ENCODE assay signal across 9 mouse cellular contexts in the genomic region with DNA sequence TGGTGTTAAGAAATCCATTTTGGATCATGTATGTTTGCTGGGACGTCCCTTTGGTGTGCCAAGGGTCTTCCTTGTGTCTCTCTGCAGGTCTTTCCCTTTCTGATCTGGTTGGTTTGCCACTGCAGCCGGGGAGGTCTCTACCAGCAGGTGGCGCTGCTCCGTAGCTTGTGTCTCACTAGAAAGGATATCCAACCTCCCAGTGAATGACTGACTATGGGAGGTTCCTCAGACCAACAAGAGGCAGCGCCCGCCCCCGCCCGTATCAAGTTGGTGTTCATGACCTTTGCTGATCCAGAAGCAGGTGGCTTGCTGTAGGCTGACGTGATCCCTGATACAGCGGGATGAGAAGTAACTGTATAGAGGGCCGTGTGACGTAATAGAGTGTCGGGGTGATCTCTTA. TPM values are rescaled to one million over a fixed set of nuclear protein-coding genes. Genes with fewer than 3 reads are reported as not detected.
DNase-seq lines count a peak whose midpoint lies in the region; ATAC-seq and TF ChIP-seq lines count a peak whose summit lies in the region.
"Had no signal": no experiment of that assay in that cellular context is flagged by ENCODE, and none has a peak within 500 bp of the region (broad histone marks: within the 10 kb centered on the region; RNA-seq: fewer than 3 reads in every experiment).

No protein-coding gene starts in this region.

- peak; percentile 56 for TF ChIP-seq RAD21 in MEL (IDR thresholded peaks at IDR 0.05; ENCODE audit: low read depth, low read length)

- H3K27ac ChIP-seq in MEL (ENCODE audit: control insufficient read depth, low read depth, low read length), result no peak overlapping the region
- no peak overlapping the region for H3K27ac ChIP-seq in forebrain, embryonic 12.5 days

- no peak overlapping the region for H3K9ac ChIP-seq in MEL (ENCODE audit: control insufficient read depth, low read depth, low read length, poor library complexity, severe bottlenecking)
- no peak overlapping the region for H3K9ac ChIP-seq in forebrain, embryonic 12.5 days

- WGBS in forebrain, embryonic 12.5 days, result 22% methylated on average over 13 of the region's 13 CpGs

- no peak for TF ChIP-seq POLR2A in MEL (IDR thresholded peaks at IDR 0.05; ENCODE audit: control insufficient read depth in 1 of 2, insufficient read depth in 1 of 2, low read depth in 1 of 2, low read length in 2 of 2, poor library complexity in 1 of 2)

- H3K9me3 ChIP-seq in MEL (replicated peaks; ENCODE audit: insufficient read depth, low read length), result no peaks in the 10 kb centered on the region
- 0 out of 2 replicates have a peak, but pooled peaks cover 2% of the 10 kb centered on the region for H3K9me3 ChIP-seq in forebrain, embryonic 12.5 days

- peak overlapping the region; percentile 26; the same call in 1 of the 2 replicates for H3K4me2 ChIP-seq in forebrain, embryonic 12.5 days

- no peaks in the 10 kb centered on the region for H3K27me3 ChIP-seq in MEL (ENCODE audit: control insufficient read depth in 1 of 2, insufficient read depth in 2 of 2, low read length in 2 of 2)
- H3K27me3 ChIP-seq in forebrain, embryonic 12.5 days, result no peaks in the 10 kb centered on the region

- H3K79me2 ChIP-seq in MEL (ENCODE audit: control insufficient read depth, insufficient read depth, low read length, poor library complexity), result no peaks in the 10 kb centered on the region

- no peaks in the 10 kb centered on the region for H3K36me3 ChIP-seq in MEL (ENCODE audit: control insufficient read depth in 1 of 2, insufficient read depth in 2 of 2, low read length in 2 of 2)
- H3K36me3 ChIP-seq in forebrain, embryonic 12.5 days (replicated peaks), result no peaks in the 10 kb centered on the region

- TF ChIP-seq EP300 in MEL (IDR thresholded peaks at IDR 0.05; ENCODE audit: low read depth in 1 of 2, low read length in 2 of 2), result no peak

- no peaks in the 10 kb centered on the region for H3K4me1 ChIP-seq in MEL (ENCODE audit: control insufficient read depth in 1 of 2, insufficient read depth in 2 of 2, low read length in 2 of 2)
- H3K4me1 ChIP-seq in forebrain, embryonic 12.5 days, result peaks cover 2% of the 10 kb centered on the region; the same call in 1 of the 2 replicates

- DNase-seq in MEL (ENCODE audit: low read depth, low spot score), result peak; percentile 51
- peak; percentile 59 for DNase-seq in c-Kit-positive CD71-negative TER-119-negative erythroid progenitor cells, embryonic 14.5 days (ENCODE audit: low read depth)
- DNase-seq in layer of hippocampus, adult 8-10 months (ENCODE audit: low spot score in 2 of 2), result peak; percentile 48 to 84
- peak; percentile 77 for DNase-seq in lung, postnatal 10 days
- peak; percentile 70 for DNase-seq in right cerebral cortex, adult 18-20 months
- peak; percentile 49 to 62 for DNase-seq in urinary bladder, postnatal 36 days (ENCODE audit: low spot score in 2 of 2)

- peak; percentile 58; the same call in 1 of the 2 replicates for ATAC-seq in forebrain, embryonic 12.5 days (ENCODE audit: low FRiP score)
- ATAC-seq in hematopoietic stem cell, adult 5-6 weeks (replicated peaks in 1 of 2; ENCODE audit: insufficient read depth in 1 of 2, low FRiP score in 2 of 2, low TSS enrichment in 1 of 2, low read depth in 1 of 2, poor library complexity in 2 of 2, severe bottlenecking in 2 of 2), result peak; percentile 74 to 81

- no peak overlapping the region for H3K4me3 ChIP-seq in MEL (ENCODE audit: control insufficient read depth in 1 of 2, insufficient read depth in 1 of 2, low read depth in 2 of 2, low read length in 2 of 2)
- no peak overlapping the region for H3K4me3 ChIP-seq in forebrain, embryonic 12.5 days (replicated peaks)

- TF ChIP-seq CTCF in MEL (IDR thresholded peaks at IDR 0.05 in 2 of 3, conservative IDR thresholded peaks at IDR 0.05 in 1 of 3; ENCODE audit: control insufficient read depth in 1 of 3, insufficient read depth in 1 of 3, low read depth in 2 of 3, low read length in 3 of 3, poor library complexity in 1 of 3, severe bottlenecking in 1 of 3), result peak; percentile 47 to 87 (median 71)

TF ChIP-seq in MEL, 35 proteins besides CTCF, POLR2A, EP300 and RAD21:
- no peak for TF ChIP-seq RCOR1 (IDR thresholded peaks at IDR 0.05; ENCODE audit: low read depth, low read length)
- TF ChIP-seq ZKSCAN1 (IDR thresholded peaks at IDR 0.05; ENCODE audit: low read depth, low read length), result no peak
- TF ChIP-seq BHLHE40 (IDR thresholded peaks at IDR 0.05; ENCODE audit: borderline replicate concordance, low read depth, low read length), result no peak
- no peak for TF ChIP-seq MYB (IDR thresholded peaks at IDR 0.05; ENCODE audit: low read depth, low read length)
- peak; percentile 68 for TF ChIP-seq SMC3 (IDR thresholded peaks at IDR 0.05; ENCODE audit: low read depth, low read length)
- TF ChIP-seq CHD1 (IDR thresholded peaks at IDR 0.05; ENCODE audit: low read depth, low read length), result no peak
- no peak for TF ChIP-seq JUND (IDR thresholded peaks at IDR 0.05; ENCODE audit: low read depth, low read length)
- TF ChIP-seq NELFE (IDR thresholded peaks at IDR 0.05; ENCODE audit: low read depth, low read length), result no peak
- peak; percentile 50 for TF ChIP-seq ZC3H11A (IDR thresholded peaks at IDR 0.05; ENCODE audit: low read depth, low read length)
- no peak for TF ChIP-seq NRF1 (IDR thresholded peaks at IDR 0.05; ENCODE audit: insufficient read depth, low read depth, low read length, poor library complexity, severe bottlenecking)
- no peak for TF ChIP-seq MAZ (IDR thresholded peaks at IDR 0.05; ENCODE audit: low read depth, low read length)
- no peak for TF ChIP-seq USF1 (IDR thresholded peaks at IDR 0.05; ENCODE audit: low read depth, low read length)

RNA-seq across cellular contexts. Expression of a gene that starts 28.0 kb away (rescaled TPM):
- total RNA-seq in MEL (2012; rRNA removed), result not detected in 2 replicates
- not detected for polyA plus RNA-seq in MEL (2012; ENCODE audit: insufficient read depth in 1 of 2, insufficient read length in 2 of 2, low read depth in 1 of 2, low replicate concordance in 2 of 2, missing spikeins in 1 of 2)
- not detected in 2 replicates for polyA plus RNA-seq in forebrain, embryonic 12.5 days (2016; fragmentation: Nextera tagmentation; extraction: Ambion mirVana)
- not detected in 2 replicates for total RNA-seq in hematopoietic stem cell, adult 5-6 weeks (2017)
- total RNA-seq in layer of hippocampus, adult 8-10 months (2022), result not detected
- polyA plus RNA-seq: heart, embryonic 16.5 days had no signal

RNA-seq across cellular contexts. Expression of a gene that starts 29.5 kb away (rescaled TPM):
- not detected in 2 replicates for total RNA-seq in MEL (2012; rRNA removed)
- not detected for polyA plus RNA-seq in MEL (2012; ENCODE audit: insufficient read depth in 1 of 2, insufficient read length in 2 of 2, low read depth in 1 of 2, low replicate concordance in 2 of 2, missing spikeins in 1 of 2)
- polyA plus RNA-seq in forebrain, embryonic 12.5 days (2016; fragmentation: Nextera tagmentation; extraction: Ambion mirVana), result not detected in 2 replicates
- not detected in 2 replicates for total RNA-seq in hematopoietic stem cell, adult 5-6 weeks (2017)
- total RNA-seq in layer of hippocampus, adult 8-10 months (2022), result not detected
- polyA plus RNA-seq: heart, embryonic 16.5 days had no signal

RNA-seq across cellular contexts. Expression of a gene that starts 37.5 kb away (rescaled TPM):
- 0.10 and 0.12 TPM in 2 replicates for total RNA-seq in MEL (2012; rRNA removed)
- polyA plus RNA-seq in MEL (2012; ENCODE audit: insufficient read depth in 1 of 2, insufficient read length in 2 of 2, low read depth in 1 of 2, low replicate concordance in 2 of 2, missing spikeins in 1 of 2), result under 1 TPM in 1 of 2 experiments, not detected in 1; 0.82 TPM
- polyA plus RNA-seq in forebrain, embryonic 12.5 days (2016; fragmentation: Nextera tagmentation; extraction: Ambion mirVana), result 31.4 and 42.6 TPM in 2 replicates
- total RNA-seq in hematopoietic stem cell, adult 5-6 weeks (2017), result not detected in 2 replicates
- total RNA-seq in layer of hippocampus, adult 8-10 months (2022), result 10 to 100 TPM; 36.3 to 41.0 (median 38.6) TPM

RNA-seq across cellular contexts. Expression of a gene that starts 51.0 kb away (rescaled TPM):
- total RNA-seq in MEL (2012; rRNA removed), result not detected in 2 replicates
- not detected for polyA plus RNA-seq in MEL (2012; ENCODE audit: insufficient read depth in 1 of 2, insufficient read length in 2 of 2, low read depth in 1 of 2, low replicate concordance in 2 of 2, missing spikeins in 1 of 2)
- 15.2 and 17.2 TPM in 2 replicates for polyA plus RNA-seq in forebrain, embryonic 12.5 days (2016; fragmentation: Nextera tagmentation; extraction: Ambion mirVana)
- total RNA-seq in hematopoietic stem cell, adult 5-6 weeks (2017), result 1.4 and 4.1 TPM in 2 replicates
- 10 to 100 TPM; 27.3 to 34.4 (median 29.6) TPM for total RNA-seq in layer of hippocampus, adult 8-10 months (2022)

Comparison
In these comparisons a context has a peak if more than half of its experiments do, and no peak if none do; other contexts are left out.
1. RNA of a gene that starts 37.5 kb away (total RNA-seq): 36.3 to 41.0 TPM in layer of hippocampus, adult 8-10 months; 0.10 to 0.12 TPM in MEL and not detected in hematopoietic stem cell, adult 5-6 weeks; every median in the first group is over 10 times any median in the second.
2. Peak in every context shown above with its lines, with median percentiles within 50 percentile points of each other: DNase-seq.